Mouse (Mus musculus) myocyte (in vitro differentiated cells): ENCODE results near the gene Rbfox2.
A peak's percentile ranks its signal among the peaks of the same experiment; 100 is the strongest.

ENCODE experiments used
- CEBPB ChIP-seq: IDR thresholded peaks from 2 replicates; pipeline ENCODE4 v1.6.1; 2011; ENCODE audit warnings: mild to moderate bottlenecking, moderate library complexity; ENCODE audit not compliant: poor library complexity, insufficient read depth, severe bottlenecking
- MAX ChIP-seq: IDR thresholded peaks from one replicate; pipeline ENCODE4 v1.6.1; 2011; ENCODE audit warnings: low read depth, mild to moderate bottlenecking, control low read depth
- MYOD1 ChIP-seq, 3 experiments: IDR thresholded peaks; one replicate each; pipeline ENCODE4 v1.6.1; 2011; ENCODE audit warnings: control low read depth in 2 of 3, low read depth in 2 of 3, mild to moderate bottlenecking in 2 of 3, moderate library complexity in 1 of 3; ENCODE audit not compliant: insufficient read length in 2 of 3, control insufficient read depth in 1 of 3
- MYOG ChIP-seq, 3 experiments: IDR thresholded peaks; one replicate each; pipeline ENCODE4 v1.6.1; 2011; ENCODE audit warnings: control low read depth in 2 of 3, low read depth in 2 of 3, mild to moderate bottlenecking in 2 of 3; ENCODE audit not compliant: insufficient read length in 2 of 3, control insufficient read depth in 1 of 3, insufficient read depth in 1 of 3
- POLR2A ChIP-seq: IDR thresholded peaks from one replicate; pipeline ENCODE4 v1.6.1; 2011; ENCODE audit warnings: low read depth, mild to moderate bottlenecking, control low read depth, moderate library complexity; ENCODE audit not compliant: insufficient read length
- POLR2AphosphoS2 ChIP-seq: IDR thresholded peaks from one replicate; pipeline ENCODE4 v1.6.1; 2011; ENCODE audit warnings: low read depth, control low read depth; ENCODE audit not compliant: insufficient read length
- SRF ChIP-seq: IDR thresholded peaks from one replicate; pipeline ENCODE4 v1.6.1; 2011; ENCODE audit warnings: low read depth; ENCODE audit not compliant: control insufficient read depth, insufficient read length

DNA sequence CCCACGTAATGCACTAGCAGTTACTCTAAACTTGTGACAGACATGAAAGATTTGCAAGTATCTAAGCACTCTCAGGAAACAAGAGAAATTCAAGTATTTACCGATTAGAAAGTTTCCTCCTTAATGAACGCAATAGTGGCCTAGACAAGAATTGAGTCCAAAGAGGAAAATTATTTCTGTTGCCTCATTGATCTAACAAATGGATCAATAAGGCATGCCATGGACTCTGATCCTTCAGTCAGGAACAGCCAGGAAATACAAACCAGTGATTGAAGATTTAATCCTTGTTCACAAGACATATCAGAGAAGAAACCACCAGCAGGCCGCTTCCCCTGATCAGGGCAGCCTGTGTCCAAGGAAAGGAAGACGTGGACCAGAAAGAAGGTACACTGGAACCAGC is 164.0 kb downstream of the Rbfox2 start:
- TF ChIP-seq POLR2A (peak; percentile 2), MYOG (IDR thresholded peaks at IDR 0.05; ENCODE audit: control insufficient read depth in 1 of 3, insufficient read depth in 1 of 3, insufficient read length in 2 of 3, low read depth in 2 of 3) (no peak), SRF (no peak), MYOD1 (IDR thresholded peaks at IDR 0.05; ENCODE audit: control insufficient read depth in 1 of 3, insufficient read length in 2 of 3, low read depth in 2 of 3) (no peak), MAX (no peak), POLR2AphosphoS2 (peak; percentile 44), CEBPB (no peak)
